Mouse (Mus musculus) lung, embryonic 16.5 days (tissue): ENCODE data around the gene Klk9. TPM values are rescaled to one million over a fixed set of nuclear protein-coding genes. Genes with fewer than 3 reads are reported as not detected.

ENCODE experiments used
- ATAC-seq: fragments of 200-750 bp; cut with Nextera tagmentation; 2 replicates; pipeline ENCODE4 v1.8.0; 2017; ENCODE audit warnings: low read depth, mild to moderate bottlenecking, moderate library complexity
- H3K27ac ChIP-seq: fragments of 300-500 bp; sonication (generic); 2 replicates; pipeline ENCODE4 v1.5.1; 2014; ENCODE audit warnings: mild to moderate bottlenecking, control low read depth, low read length
- H3K27me3 ChIP-seq: fragments of 300-500 bp; sonication (generic); 2 replicates; pipeline ENCODE4 v1.6.1; 2014; ENCODE audit warnings: low read depth, low read length, mixed read lengths; ENCODE audit not compliant: control insufficient read depth, insufficient read depth
- H3K36me3 ChIP-seq: fragments of 300-500 bp; sonication (generic); 2 replicates; pipeline ENCODE4 v1.6.1; 2014; ENCODE audit warnings: low read length; ENCODE audit not compliant: control insufficient read depth, insufficient read depth
- H3K4me1 ChIP-seq: fragments of 300-500 bp; sonication (generic); replicated peaks from 2 replicates; pipeline ENCODE4 v1.6.1; 2014; ENCODE audit warnings: low read length, mixed read lengths; ENCODE audit not compliant: control insufficient read depth, insufficient read depth
- H3K4me2 ChIP-seq: fragments of 300-500 bp; sonication (generic); 2 replicates; pipeline ENCODE4 v1.6.1; 2014; ENCODE audit warnings: low read depth, low read length, control low read depth
- H3K4me3 ChIP-seq: fragments of 300-500 bp; sonication (generic); 2 replicates; pipeline ENCODE4 v1.5.1; 2014; ENCODE audit warnings: mild to moderate bottlenecking, low read length, control low read depth
- H3K9ac ChIP-seq: fragments of 300-500 bp; sonication (generic); 2 replicates; pipeline ENCODE4 v1.6.1; 2014; ENCODE audit warnings: low read length, control low read depth
- H3K9me3 ChIP-seq: fragments of 300-500 bp; sonication (generic); 2 replicates; pipeline ENCODE4 v1.6.1; 2016; ENCODE audit warnings: low read length; ENCODE audit not compliant: control insufficient read depth
- WGBS: fragments of 180-500 bp; shearing (Covaris S2); extraction: QIAGEN DNeasy Blood & Tissue Kit; methylation state at CpG from one replicate; pipeline ENCODE4 v1.1.7; 2014; 5-methylcytosine and 5-hydroxymethylcytosine counted together
- polyA plus RNA-seq: library from polyadenylated mRNA; unstranded; fragments of >200 nt; fragmentation: Nextera tagmentation; extraction: Ambion mirVana; gene quantifications from 2 replicates; pipeline ENCODE4 v1.2.1, GENCODE M21; 2015

Klk9 gene
- polyA plus RNA-seq, 1 experiment from 2014 or later, result 0.14 TPM

DNA sequence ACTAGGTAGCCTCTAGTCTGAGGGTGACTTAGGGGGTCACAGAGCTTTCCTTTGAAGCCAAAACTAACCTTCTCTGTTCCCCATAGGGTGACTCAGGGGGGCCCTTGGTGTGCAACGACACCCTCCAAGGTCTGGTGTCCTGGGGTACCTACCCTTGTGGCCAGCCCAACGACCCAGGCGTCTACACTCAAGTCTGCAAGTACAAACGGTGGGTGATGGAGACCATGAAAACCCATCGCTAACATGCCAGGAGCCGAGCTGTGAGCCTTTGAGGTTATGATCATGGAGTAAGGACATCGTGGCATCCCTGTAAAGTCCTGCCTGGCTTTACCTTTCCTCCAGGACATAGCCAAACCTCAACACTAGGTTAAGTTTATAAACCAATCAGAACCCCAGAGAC lies 23.5 kb downstream of the Klk9 start:
- no peak overlapping the region for H3K4me2 ChIP-seq
- H3K9ac ChIP-seq, result no peak overlapping the region
- H3K27ac ChIP-seq, result no peak overlapping the region
- H3K9me3 ChIP-seq, result no peaks in the 10 kb centered on the region
- H3K36me3 ChIP-seq, result no peaks in the 10 kb centered on the region
- no peak for ATAC-seq
- WGBS, result 81% methylated on average over 7 of the region's 7 CpGs
- H3K4me3 ChIP-seq, result no peak overlapping the region
- H3K4me1 ChIP-seq, result no peaks in the 10 kb centered on the region
- H3K27me3 ChIP-seq, result no peaks in the 10 kb centered on the region

- H3K9ac ChIP-seq, result no peak overlapping the region
- no peaks in the 10 kb centered on the region for H3K27me3 ChIP-seq
- no peak for ATAC-seq
- H3K4me1 ChIP-seq, result no peaks in the 10 kb centered on the region
- no peaks in the 10 kb centered on the region for H3K9me3 ChIP-seq
- no peak overlapping the region for H3K4me2 ChIP-seq
- H3K36me3 ChIP-seq, result no peaks in the 10 kb centered on the region
- no peak overlapping the region for H3K4me3 ChIP-seq
- H3K27ac ChIP-seq, result no peak overlapping the region
Measured at GRCm38 (mm10) chr7:43816746-43817145, 25.1 kb downstream of the Klk9 start.

- H3K36me3 ChIP-seq, result no peaks in the 10 kb centered on the region
- no peaks in the 10 kb centered on the region for H3K4me1 ChIP-seq
- 86% methylated on average over 7 of the region's 7 CpGs for WGBS
- no peaks in the 10 kb centered on the region for H3K27me3 ChIP-seq
- no peak for ATAC-seq
- H3K4me2 ChIP-seq, result no peak overlapping the region
- H3K4me3 ChIP-seq, result no peak overlapping the region
- no peak overlapping the region for H3K9ac ChIP-seq
- no peak overlapping the region for H3K27ac ChIP-seq
- no peaks in the 10 kb centered on the region for H3K9me3 ChIP-seq
Measured at GRCm38 (mm10) chr7:43821581-43821980, 29.9 kb downstream of the Klk9 start.

DNA sequence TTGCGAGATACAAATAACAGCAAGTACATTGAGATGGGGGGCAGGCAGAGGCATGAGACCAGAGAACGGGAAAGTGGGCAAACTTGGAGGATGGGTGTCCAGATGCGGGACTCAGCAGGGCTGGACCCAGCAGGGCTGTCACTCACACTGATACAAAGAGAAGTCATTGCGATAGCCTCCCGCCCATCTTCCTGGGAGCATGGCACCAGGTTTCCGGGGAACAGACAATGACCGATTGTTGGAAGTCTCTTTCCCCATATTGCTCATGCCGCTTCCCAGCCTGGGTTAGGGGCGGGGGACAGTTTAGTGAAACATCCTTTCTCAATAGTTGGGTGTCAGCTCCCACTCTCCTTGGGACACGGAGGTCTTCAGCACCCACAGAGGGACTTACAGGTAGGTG lies 32.5 kb downstream of the Klk9 start, which contains the start of gene Klk6:
Gene Klk6 (plus strand): TSS at position 301 of the 400 bp plus-strand sequence.
- no peak for ATAC-seq
- 76% methylated on average over 10 of the region's 10 CpGs for WGBS

GRCm38 (mm10) chr7:43826056-43826455 lies 34.4 kb downstream of the Klk9 start:
- H3K9ac ChIP-seq, result no peak overlapping the region
- H3K4me1 ChIP-seq, result no peaks in the 10 kb centered on the region
- WGBS, result 85% methylated on average over 5 of the region's 5 CpGs
- H3K4me2 ChIP-seq, result no peak overlapping the region
- no peaks in the 10 kb centered on the region for H3K27me3 ChIP-seq
- no peaks in the 10 kb centered on the region for H3K36me3 ChIP-seq
- no peak for ATAC-seq
- H3K9me3 ChIP-seq, result no peaks in the 10 kb centered on the region
- no peak overlapping the region for H3K4me3 ChIP-seq
- no peak overlapping the region for H3K27ac ChIP-seq

More for the DNA sequence above, 32.5 kb downstream of the Klk9 start, which contains the start of gene Klk6:
- H3K9me3 ChIP-seq, result no peaks in the 10 kb centered on the region
- H3K4me3 ChIP-seq, result no peak within 1 kb of the TSS
- H3K4me2 ChIP-seq, result no peak within 1 kb of the TSS
- H3K27ac ChIP-seq, result no peak within 1 kb of the TSS
- no peaks in the 10 kb centered on the region for H3K27me3 ChIP-seq
- no peak within 1 kb of the TSS for H3K9ac ChIP-seq
- no peaks in the 10 kb centered on the region for H3K36me3 ChIP-seq
- H3K4me1 ChIP-seq, result no peaks in the 10 kb centered on the region

- H3K9me3 ChIP-seq, result no peaks in the 10 kb centered on the region
- H3K36me3 ChIP-seq, result no peaks in the 10 kb centered on the region
- no peak overlapping the region for H3K4me3 ChIP-seq
- no peak for ATAC-seq
- no peaks in the 10 kb centered on the region for H3K27me3 ChIP-seq
- H3K27ac ChIP-seq, result no peak overlapping the region
- WGBS, result 75% methylated on average over 4 of the region's 4 CpGs
- H3K4me2 ChIP-seq, result no peak overlapping the region
- H3K9ac ChIP-seq, result no peak overlapping the region
- no peaks in the 10 kb centered on the region for H3K4me1 ChIP-seq
Measured at GRCm38 (mm10) chr7:43827706-43828105, 36.0 kb downstream of the Klk9 start.

DNA sequence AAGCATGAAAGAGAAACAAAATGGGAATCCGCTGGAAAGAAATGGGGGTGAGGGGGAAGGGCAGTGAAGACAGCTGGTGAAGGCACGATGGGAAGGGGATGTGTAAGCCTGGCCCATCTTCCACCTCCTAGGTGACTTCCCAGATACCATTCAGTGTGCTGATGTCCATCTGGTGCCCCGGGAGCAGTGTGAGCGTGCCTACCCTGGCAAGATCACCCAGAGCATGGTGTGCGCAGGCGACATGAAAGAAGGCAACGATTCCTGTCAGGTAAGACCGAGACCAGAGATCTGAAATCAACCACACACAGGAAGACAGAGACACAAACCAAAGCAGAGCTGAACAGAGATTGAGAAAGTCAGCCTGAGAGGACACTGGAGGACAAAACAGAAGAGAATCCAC lies 37.3 kb downstream of the Klk9 start:
- no peaks in the 10 kb centered on the region for H3K36me3 ChIP-seq
- H3K4me3 ChIP-seq, result no peak overlapping the region
- ATAC-seq, result no peak
- no peak overlapping the region for H3K9ac ChIP-seq
- no peaks in the 10 kb centered on the region for H3K9me3 ChIP-seq
- no peak overlapping the region for H3K4me2 ChIP-seq
- H3K27me3 ChIP-seq, result no peaks in the 10 kb centered on the region
- no peak overlapping the region for H3K27ac ChIP-seq
- WGBS, result 87% methylated on average over 8 of the region's 8 CpGs
- H3K4me1 ChIP-seq, result no peaks in the 10 kb centered on the region

DNA sequence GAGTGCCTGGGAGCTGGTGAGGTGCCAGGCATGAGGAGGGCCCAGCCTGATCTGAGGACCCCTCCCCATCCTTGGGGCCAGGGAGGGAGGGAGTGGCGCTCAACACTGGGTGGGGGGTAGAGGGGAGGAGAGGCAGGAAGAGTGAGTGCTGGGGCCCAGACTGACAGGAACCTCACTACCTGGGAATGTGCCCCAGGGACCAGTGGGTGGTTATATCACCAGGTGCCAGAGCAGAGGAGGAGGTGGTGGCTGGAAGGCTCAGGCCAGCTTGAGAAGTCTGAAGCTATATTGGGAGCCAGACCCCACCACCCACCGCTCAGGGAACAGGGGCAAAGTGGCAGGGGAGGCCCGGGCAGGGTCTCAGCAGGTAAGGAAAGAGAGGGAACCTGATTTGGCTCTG lies 50.0 kb downstream of the Klk9 start, which contains the start of gene Klk5:
Gene Klk5 (plus strand): TSS at position 271 of the 400 bp plus-strand sequence.
- no peak for ATAC-seq
- H3K4me2 ChIP-seq, result no peak within 1 kb of the TSS
- H3K36me3 ChIP-seq, result no peaks in the 10 kb centered on the region
- no peak within 1 kb of the TSS for H3K9ac ChIP-seq
- no peak within 1 kb of the TSS for H3K27ac ChIP-seq
- H3K4me1 ChIP-seq, result no peaks in the 10 kb centered on the region
- no peaks in the 10 kb centered on the region for H3K9me3 ChIP-seq
- no peak within 1 kb of the TSS for H3K4me3 ChIP-seq
- WGBS, result 31% methylated on average over 2 of the region's 3 CpGs
- no peaks in the 10 kb centered on the region for H3K27me3 ChIP-seq

DNA sequence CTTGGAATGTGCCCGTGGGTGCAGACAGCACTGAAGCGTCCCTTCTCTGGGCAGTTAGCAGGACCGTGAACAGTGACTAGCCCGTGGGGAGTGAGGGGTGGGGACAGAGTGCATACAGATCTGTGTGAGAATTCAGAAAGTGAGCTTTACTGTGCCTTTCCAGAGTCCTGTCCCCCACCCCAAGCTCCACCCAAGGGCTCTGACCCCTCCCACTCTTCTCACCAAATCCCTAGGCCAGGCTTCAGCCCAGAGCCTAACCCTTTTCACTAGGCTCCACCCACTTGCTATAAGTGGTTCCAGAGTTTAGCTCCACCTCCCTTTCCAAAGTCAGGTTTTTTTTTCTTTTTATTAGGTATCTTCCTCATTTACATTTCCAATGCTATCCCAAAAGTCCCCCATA lies 52.1 kb downstream of the Klk9 start:
- H3K4me3 ChIP-seq, result no peak overlapping the region
- no peak for ATAC-seq

More for the DNA sequence above, 52.1 kb downstream of the Klk9 start:
- H3K27me3 ChIP-seq, result no peaks in the 10 kb centered on the region
- no peak overlapping the region for H3K9ac ChIP-seq
- no peaks in the 10 kb centered on the region for H3K9me3 ChIP-seq
- H3K4me2 ChIP-seq, result no peak overlapping the region
- WGBS, result 87% methylated on average over 4 of the region's 4 CpGs
- no peaks in the 10 kb centered on the region for H3K36me3 ChIP-seq
- no peaks in the 10 kb centered on the region for H3K4me1 ChIP-seq
- no peak overlapping the region for H3K27ac ChIP-seq
